Mouse (Mus musculus) erythroblast, embryonic 14.5 days (primary cell): ENCODE measurements around the gene Mydgf.

Source experiments
- GATA1 ChIP-seq: IDR thresholded peaks from 2 replicates; pipeline ENCODE4 v1.6.1; 2012; ENCODE audit warnings: low read length, inconsistent platforms, mixed read lengths
- TAL1 ChIP-seq: IDR thresholded peaks from 3 replicates; pipeline ENCODE4 v1.6.1; 2012; ENCODE audit warnings: low read length, inconsistent platforms, mixed read lengths

- TF ChIP-seq GATA1: no peak
- no peak for TF ChIP-seq TAL1
Observed at GRCm38 (mm10) chr17:56212676-56213075, 29.0 kb upstream of the Mydgf start.
